Mouse (Mus musculus) bone marrow, adult 2 months (tissue): ENCODE data around the gene Cars.

Source experiments
- CTCF ChIP-seq: fragments of 200-500 bp; IDR thresholded peaks from 2 replicates; pipeline ENCODE4 v1.5.1; 2011; ENCODE audit warnings: low read length, control low read depth; ENCODE audit not compliant: control insufficient read depth, insufficient read depth
- POLR2A ChIP-seq: fragments of 200-500 bp; IDR thresholded peaks from 2 replicates; pipeline ENCODE4 v1.6.1; 2011; ENCODE audit warnings: low read depth, mild to moderate bottlenecking, control low read depth, low read length, borderline replicate concordance; ENCODE audit not compliant: control insufficient read depth

- TF ChIP-seq CTCF (peak; percentile 93), POLR2A (no peak)
These were observed 15.9 kb downstream of the Cars start for GRCm38 (mm10) chr7:143583956-143584355.
